Mouse (Mus musculus): Measurements from ENCODE around the gene Ipo7. TPM values are rescaled to one million over a fixed set of nuclear protein-coding genes. Genes with fewer than 3 reads are reported as not detected.
"Not testable (repeated sequence)": the region's sequence is repeated elsewhere in the genome, so short reads cannot be mapped to it uniquely, and the experiment has no call there.

Gene Ipo7
- 10 to 100 TPM; 96.4 to 99.0 TPM for total RNA-seq (2021)
- long read RNA-seq, experiment 1, full-length matches to known transcripts: 8 of 23 reads
- long read RNA-seq, experiment 1, partial matches to known transcripts: 5 of 23 reads
- long read RNA-seq, experiment 1, other reads (novel, unspliced or antisense): 10 of 23 reads
- long read RNA-seq, experiment 2, full-length matches to known transcripts: 3 of 15 reads
- long read RNA-seq, experiment 2, partial matches to known transcripts: 5 of 15 reads
- long read RNA-seq, experiment 2, other reads (novel, unspliced or antisense): 7 of 15 reads

DNA sequence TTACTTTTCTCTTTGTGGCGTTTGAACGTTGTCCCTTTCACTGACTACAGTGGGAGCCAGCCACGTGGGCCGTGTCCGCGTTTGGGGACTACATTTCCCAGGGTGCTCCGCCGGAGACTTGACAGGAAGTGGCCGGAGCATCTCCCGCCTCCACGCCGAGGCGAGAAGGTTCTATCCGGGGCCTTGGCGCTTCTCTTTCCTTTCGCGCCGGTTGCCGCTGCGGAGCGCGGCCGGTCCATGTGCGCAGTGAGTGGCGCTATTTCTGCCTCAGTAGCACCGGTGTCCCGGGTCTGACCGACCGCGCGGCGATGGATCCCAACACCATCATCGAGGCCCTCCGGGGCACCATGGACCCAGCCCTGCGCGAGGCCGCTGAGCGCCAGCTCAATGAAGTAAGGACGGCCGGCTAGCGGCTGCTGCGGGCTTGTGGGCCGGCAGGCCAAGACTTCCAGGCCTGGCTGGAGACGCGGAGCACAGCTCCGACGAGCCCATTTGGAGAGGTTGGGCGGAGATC lies at the start of gene Ipo7:
TSS of gene Ipo7 (plus strand) at position 158 of the 514 bp plus-strand sequence.
- peak; percentile 96 for DNase-seq

- peak; percentile 19 to 45 for DNase-seq
These were observed 49.1 kb upstream of the Ipo7 start for GRCm38 (mm10) chr7:109968924-109969450.

GRCm38 (mm10) chr7:109969542-109969941 lies 48.5 kb upstream of the Ipo7 start:
- DNase-seq: no peak

DNA sequence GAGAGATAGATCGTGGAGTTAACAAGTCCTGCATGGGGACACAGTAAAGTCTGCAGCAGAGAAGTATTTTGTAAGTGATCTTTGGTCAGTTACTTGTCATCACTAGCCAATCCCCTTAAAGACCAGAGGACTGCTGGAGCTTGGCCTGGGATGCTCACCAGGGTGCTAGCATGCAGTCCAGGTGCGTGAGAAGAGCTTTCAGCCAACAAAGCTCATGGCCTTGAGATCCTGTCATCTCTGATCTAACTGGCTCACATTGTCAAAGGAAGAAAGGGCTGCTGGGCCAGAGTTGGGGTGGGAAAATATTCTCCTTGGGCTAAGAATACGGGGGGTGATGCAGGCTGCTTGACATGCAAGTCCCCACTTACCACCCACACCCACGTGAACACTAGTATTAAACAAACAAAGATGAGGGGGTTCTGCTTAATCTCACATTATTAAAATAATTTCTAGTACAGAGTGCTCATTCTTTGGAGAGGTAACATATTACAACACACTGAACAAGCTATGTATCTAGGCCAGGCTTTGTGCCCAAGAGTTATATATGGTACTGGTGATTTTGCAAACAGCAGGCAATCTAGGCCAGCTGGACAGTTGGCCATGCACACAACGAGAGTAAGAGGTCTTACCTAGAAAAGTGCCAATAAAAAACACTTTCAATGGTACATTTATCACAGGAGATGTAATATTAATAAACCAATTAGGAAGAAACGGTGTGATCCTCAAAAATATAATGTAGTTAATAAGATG lies 41.9 kb upstream of the Ipo7 start:
- no peak for DNase-seq

GRCm38 (mm10) chr7:109977131-109977530 lies 40.9 kb upstream of the Ipo7 start:
- DNase-seq: peak; percentile 25 to 51

DNA sequence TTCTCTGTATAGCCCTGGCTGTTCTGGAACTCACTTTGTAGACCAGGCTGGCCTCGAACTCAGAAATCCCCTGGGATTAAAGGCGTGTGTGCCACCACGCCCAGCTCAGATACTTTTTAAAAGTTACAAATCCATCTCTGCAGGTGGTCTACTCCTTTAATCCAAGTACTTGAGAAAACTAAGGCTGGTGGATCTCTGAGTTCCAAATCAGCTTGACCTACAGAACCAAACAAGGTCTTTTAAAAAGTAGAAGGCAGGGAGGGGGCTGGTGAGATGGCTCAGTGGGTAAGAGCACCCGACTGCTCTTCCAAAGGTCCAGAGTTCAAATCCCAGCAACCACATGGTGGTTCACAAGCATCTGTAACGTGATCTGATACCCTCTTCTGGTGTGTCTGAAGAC lies 33.5 kb upstream of the Ipo7 start:
- not testable (repeated sequence) for DNase-seq

DNA sequence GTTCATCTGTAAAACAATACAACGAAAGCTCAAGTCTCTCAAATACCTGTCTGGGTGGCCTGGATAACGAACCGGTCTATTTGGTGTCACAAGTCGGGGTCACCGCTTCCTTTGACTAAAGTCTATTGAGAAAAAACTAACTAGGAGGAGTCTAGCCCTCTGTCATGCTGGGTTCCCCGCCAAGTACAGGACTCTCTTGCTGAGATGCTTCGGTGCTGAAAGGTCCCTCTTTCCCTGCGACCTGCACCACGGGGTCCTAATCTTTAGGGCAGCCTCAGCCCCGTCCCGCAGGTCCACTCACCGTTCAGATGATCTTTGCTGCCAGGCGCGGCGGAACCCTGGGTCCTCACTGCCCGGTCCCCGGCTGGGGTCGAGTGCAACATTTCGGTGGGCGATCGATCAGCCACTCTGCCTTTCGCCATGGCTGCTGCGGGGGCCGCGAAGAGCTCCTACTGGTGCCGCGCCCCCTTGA lies 32.4 kb upstream of the Ipo7 start:
- no peak for DNase-seq

GRCm38 (mm10) chr7:109986133-109986669 lies 31.9 kb upstream of the Ipo7 start:
- DNase-seq: peak; percentile 99

DNA sequence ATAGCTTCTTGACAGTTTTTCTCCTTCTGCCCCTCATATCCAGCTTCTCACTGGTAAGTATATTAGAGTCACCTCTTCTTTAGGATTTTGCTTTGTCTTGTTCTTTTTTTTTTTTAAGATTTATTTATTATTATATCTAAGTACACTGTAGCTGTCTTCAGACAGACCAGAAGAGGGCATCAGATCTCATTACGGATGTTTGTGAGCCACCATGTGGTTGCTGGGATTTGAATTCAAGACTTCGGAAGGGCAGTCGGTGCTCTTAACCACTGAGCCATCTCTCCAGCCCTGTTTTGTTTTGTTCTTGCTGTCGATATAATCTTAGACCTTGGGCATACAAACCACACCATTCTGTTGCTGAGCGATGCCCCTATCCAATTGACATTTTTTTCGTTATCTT lies 31.3 kb upstream of the Ipo7 start, which contains the start of gene Tmem41b:
TSS of gene Tmem41b (minus strand) at position 155 of the 400 bp plus-strand sequence.
- DNase-seq: peak; percentile 35 to 46

- DNase-seq: no peak
These were observed 26.8 kb upstream of the Ipo7 start for GRCm38 (mm10) chr7:109991286-109991685.

GRCm38 (mm10) chr7:109993157-109993959 lies 24.7 kb upstream of the Ipo7 start:
- DNase-seq: peak; percentile 76 to 80

GRCm38 (mm10) chr7:109998388-109998787 lies 19.7 kb upstream of the Ipo7 start:
- no peak for DNase-seq

- peak in 1 of 2 experiments; percentile 9 for DNase-seq
These were observed 16.0 kb upstream of the Ipo7 start for GRCm38 (mm10) chr7:110002092-110002491.

- DNase-seq: peak; percentile 42 to 64
These were observed 15.1 kb upstream of the Ipo7 start for GRCm38 (mm10) chr7:110002968-110003367.

DNA sequence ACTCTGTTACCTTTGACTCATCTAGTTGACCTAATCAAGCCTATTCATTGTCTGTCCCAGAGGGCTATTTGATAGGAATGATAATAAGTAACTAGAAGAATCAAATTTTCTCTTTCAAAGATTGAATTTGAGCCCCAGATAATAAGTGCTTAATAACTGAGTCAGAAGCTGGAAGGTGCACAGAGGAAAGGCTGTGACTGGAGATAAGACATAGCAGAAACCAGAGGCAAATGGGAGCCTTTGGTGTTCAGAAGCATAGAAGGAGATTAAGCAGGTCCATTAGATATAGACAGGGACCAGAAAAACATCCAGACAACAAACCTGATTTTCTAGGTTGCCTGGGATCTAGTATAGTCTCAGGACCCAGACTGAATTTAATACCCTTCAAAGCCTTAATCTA lies 12.1 kb upstream of the Ipo7 start:
- DNase-seq: no peak

GRCm38 (mm10) chr7:110006471-110007195 lies 11.4 kb upstream of the Ipo7 start:
- peak in 1 of 2 experiments; percentile 11 for DNase-seq

- no peak for DNase-seq
These were observed 9.6 kb upstream of the Ipo7 start for GRCm38 (mm10) chr7:110008513-110008912.

- DNase-seq: no peak
These were observed 9.0 kb upstream of the Ipo7 start for GRCm38 (mm10) chr7:110009084-110009483.

GRCm38 (mm10) chr7:110011417-110011816 lies 6.7 kb upstream of the Ipo7 start:
- DNase-seq: no peak

- DNase-seq: no peak
These were observed 3.8 kb upstream of the Ipo7 start for GRCm38 (mm10) chr7:110014272-110014671.

Measured in heart, adult 18-20 months (tissue).